Mouse (Mus musculus) intestine, embryonic 14.5 days (tissue): ENCODE data around the gene Epb41l4b. TPM values are rescaled to one million over a fixed set of nuclear protein-coding genes. Genes with fewer than 3 reads are reported as not detected.

ENCODE experiments used
- ATAC-seq: fragments of 200-750 bp; cut with Nextera tagmentation; replicated peaks from 2 replicates; pipeline ENCODE4 v1.8.0; 2017; ENCODE audit warnings: low read depth, moderate number of reproducible peaks, moderate TSS enrichment, moderate library complexity; ENCODE audit not compliant: low FRiP score, low TSS enrichment
- DNase-seq: peaks from one replicate; pipeline ENCODE4 v3.0.0-alpha.2; 2018; ENCODE audit warnings: low spot score
- H3K27ac ChIP-seq: fragments of 300-500 bp; sonication (generic); 2 replicates; pipeline ENCODE4 v1.5.1; 2014; ENCODE audit warnings: low read depth, mild to moderate bottlenecking, control low read depth
- H3K27me3 ChIP-seq: fragments of 300-500 bp; sonication (generic); replicated peaks from 2 replicates; pipeline ENCODE4 v1.6.1; 2014; ENCODE audit warnings: low read length, control low read depth; ENCODE audit not compliant: control insufficient read depth, insufficient read depth
- H3K36me3 ChIP-seq: fragments of 300-500 bp; sonication (generic); 2 replicates; pipeline ENCODE4 v1.6.1; 2014; ENCODE audit warnings: low read length, control low read depth; ENCODE audit not compliant: control insufficient read depth, insufficient read depth
- H3K4me1 ChIP-seq: fragments of 300-500 bp; sonication (generic); replicated peaks from 2 replicates; pipeline ENCODE4 v1.6.1; 2014; ENCODE audit warnings: low read length, control low read depth, mixed read lengths; ENCODE audit not compliant: control insufficient read depth, insufficient read depth
- H3K4me2 ChIP-seq: fragments of 300-500 bp; sonication (generic); 2 replicates; pipeline ENCODE4 v1.6.1; 2014; ENCODE audit warnings: low read length
- H3K4me3 ChIP-seq: fragments of 300-500 bp; sonication (generic); 2 replicates; pipeline ENCODE4 v1.5.1; 2014; ENCODE audit warnings: low read depth, low read length, control low read depth, mixed read lengths
- H3K9ac ChIP-seq: fragments of 300-500 bp; sonication (generic); 2 replicates; pipeline ENCODE4 v1.6.1; 2014; ENCODE audit warnings: mild to moderate bottlenecking, low read length
- H3K9me3 ChIP-seq: fragments of 300-500 bp; sonication (generic); 2 replicates; pipeline ENCODE4 v1.6.1; 2016; ENCODE audit warnings: low read length, control low read depth; ENCODE audit not compliant: control insufficient read depth
- WGBS: fragments of 180-500 bp; shearing (Covaris S2); extraction: QIAGEN DNeasy Blood & Tissue Kit; methylation state at CpG from one replicate; pipeline ENCODE4 v1.1.7; 2014; 5-methylcytosine and 5-hydroxymethylcytosine counted together
- polyA plus RNA-seq: library from polyadenylated mRNA; unstranded; fragments of >200 nt; fragmentation: Nextera tagmentation; extraction: Ambion mirVana; gene quantifications from 2 replicates; pipeline ENCODE4 v1.2.1, GENCODE M21; 2014

Gene Epb41l4b
- polyA plus RNA-seq, 1 experiment from 2014 or later = 19.6 TPM

- no peak overlapping the region for H3K27ac ChIP-seq
- DNase-seq (no peak), ATAC-seq (no peak)
- 66% methylated on average over 8 of the region's 8 CpGs for WGBS
- H3K4me3 ChIP-seq = no peak overlapping the region
- H3K9me3 ChIP-seq = no peaks in the 10 kb centered on the region
- H3K9ac ChIP-seq = no peak overlapping the region
- H3K4me1 ChIP-seq = no peaks in the 10 kb centered on the region
- no peaks in the 10 kb centered on the region for H3K27me3 ChIP-seq
- H3K4me2 ChIP-seq = no peak overlapping the region
- no peaks in the 10 kb centered on the region for H3K36me3 ChIP-seq
Observed at GRCm38 (mm10) chr4:57011454-57012046, 131.7 kb downstream of the Epb41l4b start.

GRCm38 (mm10) chr4:57010919-57011318 is 132.3 kb downstream of the Epb41l4b start:
- Histone ChIP-seq H3K4me2 (no peak overlapping the region), H3K27ac (no peak overlapping the region), H3K27me3 (no peaks in the 10 kb centered on the region), H3K4me1 (no peaks in the 10 kb centered on the region), H3K36me3 (no peaks in the 10 kb centered on the region), H3K9ac (no peak overlapping the region), H3K9me3 (no peaks in the 10 kb centered on the region), H3K4me3 (no peak overlapping the region)
- no peak for ATAC-seq
- WGBS = 19% methylated on average over 6 of the region's 6 CpGs
- no peak for DNase-seq

- no peak for ATAC-seq
- WGBS = 46% methylated on average over 5 of the region's 5 CpGs
Observed at GRCm38 (mm10) chr4:57010425-57010824, 132.8 kb downstream of the Epb41l4b start.

GRCm38 (mm10) chr4:57007717-57008116 is 135.5 kb downstream of the Epb41l4b start:
- no peaks in the 10 kb centered on the region for H3K36me3 ChIP-seq
- ATAC-seq (no peak), DNase-seq (no peak)
- 74% methylated on average over 9 of the region's 9 CpGs for WGBS
- H3K4me3 ChIP-seq = no peak overlapping the region
- no peak overlapping the region for H3K4me2 ChIP-seq
- no peaks in the 10 kb centered on the region for H3K9me3 ChIP-seq
- H3K4me1 ChIP-seq = 0 out of 2 replicates have a peak, but pooled peaks cover 4% of the 10 kb centered on the region
- no peak overlapping the region for H3K27ac ChIP-seq
- no peaks in the 10 kb centered on the region for H3K27me3 ChIP-seq
- no peak overlapping the region for H3K9ac ChIP-seq

More at GRCm38 (mm10) chr4:57010425-57010824, 132.8 kb downstream of the Epb41l4b start:
- H3K27ac ChIP-seq = no peak overlapping the region
- no peak for DNase-seq
- no peak overlapping the region for H3K4me3 ChIP-seq
- no peaks in the 10 kb centered on the region for H3K27me3 ChIP-seq
- no peaks in the 10 kb centered on the region for H3K36me3 ChIP-seq
- H3K9me3 ChIP-seq = no peaks in the 10 kb centered on the region
- H3K4me2 ChIP-seq = no peak overlapping the region
- H3K4me1 ChIP-seq = no peaks in the 10 kb centered on the region
- H3K9ac ChIP-seq = no peak overlapping the region

- no peak overlapping the region for H3K27ac ChIP-seq
- ATAC-seq (no peak), DNase-seq (no peak)
- no peaks in the 10 kb centered on the region for H3K9me3 ChIP-seq
- no peak overlapping the region for H3K4me2 ChIP-seq
- H3K9ac ChIP-seq = no peak overlapping the region
- no peaks in the 10 kb centered on the region for H3K36me3 ChIP-seq
- H3K4me3 ChIP-seq = no peak overlapping the region
- 0 out of 2 replicates have a peak, but pooled peaks cover 4% of the 10 kb centered on the region for H3K4me1 ChIP-seq
- WGBS = 77% methylated on average over 8 of the region's 8 CpGs
- H3K27me3 ChIP-seq = no peaks in the 10 kb centered on the region
Observed at GRCm38 (mm10) chr4:57005011-57005410, 138.2 kb downstream of the Epb41l4b start.

GRCm38 (mm10) chr4:57003886-57004285 is 139.4 kb downstream of the Epb41l4b start:
- Histone ChIP-seq H3K27me3 (no peaks in the 10 kb centered on the region), H3K9ac (no peak overlapping the region), H3K36me3 (no peaks in the 10 kb centered on the region), H3K4me2 (no peak overlapping the region), H3K4me1 (0 out of 2 replicates have a peak, but pooled peaks cover 4% of the 10 kb centered on the region), H3K9me3 (no peaks in the 10 kb centered on the region), H3K4me3 (no peak overlapping the region), H3K27ac (no peak overlapping the region)
- DNase-seq = no peak
- ATAC-seq = no peak
- 81% methylated on average over 8 of the region's 8 CpGs for WGBS

- Histone ChIP-seq H3K4me2 (no peak overlapping the region), H3K4me3 (no peak overlapping the region), H3K9me3 (no peaks in the 10 kb centered on the region), H3K36me3 (no peaks in the 10 kb centered on the region), H3K27ac (no peak overlapping the region), H3K4me1 (0 out of 2 replicates have a peak, but pooled peaks cover 4% of the 10 kb centered on the region), H3K27me3 (no peaks in the 10 kb centered on the region), H3K9ac (no peak overlapping the region)
- ATAC-seq (no peak), DNase-seq (no peak)
- WGBS = 45% methylated on average over 3 of the region's 3 CpGs
Observed at GRCm38 (mm10) chr4:57002751-57003150, 140.5 kb downstream of the Epb41l4b start.

- H3K27me3 ChIP-seq = no peaks in the 10 kb centered on the region
- ATAC-seq (no peak), DNase-seq (no peak)
- H3K4me1 ChIP-seq = 0 out of 2 replicates have a peak, but pooled peaks cover 4% of the 10 kb centered on the region
- H3K9ac ChIP-seq = no peak overlapping the region
- WGBS = 88% methylated on average over 2 of the region's 2 CpGs
- H3K4me3 ChIP-seq = no peak overlapping the region
- H3K27ac ChIP-seq = no peak overlapping the region
- H3K9me3 ChIP-seq = no peaks in the 10 kb centered on the region
- no peaks in the 10 kb centered on the region for H3K36me3 ChIP-seq
- H3K4me2 ChIP-seq = no peak overlapping the region
Observed at GRCm38 (mm10) chr4:57001437-57001836, 141.8 kb downstream of the Epb41l4b start.

GRCm38 (mm10) chr4:56993331-56993730 is 149.9 kb downstream of the Epb41l4b start:
- 79% methylated on average over 7 of the region's 7 CpGs for WGBS
- no peak for ATAC-seq

More at GRCm38 (mm10) chr4:56993331-56993730, 149.9 kb downstream of the Epb41l4b start:
- Histone ChIP-seq H3K9me3 (0 out of 2 replicates have a peak, but pooled peaks cover 3% of the 10 kb centered on the region), H3K36me3 (no peaks in the 10 kb centered on the region), H3K27me3 (peaks cover 39% of the 10 kb centered on the region), H3K9ac (no peak overlapping the region), H3K4me3 (no peak overlapping the region), H3K27ac (no peak overlapping the region), H3K4me2 (no peak overlapping the region), H3K4me1 (no peaks in the 10 kb centered on the region)
- no peak for DNase-seq
